Mouse (Mus musculus): Measurements from ENCODE around the gene Vsig10. TPM values are rescaled to one million over a fixed set of nuclear protein-coding genes. Genes with fewer than 3 reads are reported as not detected.

Vsig10 gene
- polyA plus RNA-seq, 1 experiment from 2014 or later: 2.2 TPM

DNA sequence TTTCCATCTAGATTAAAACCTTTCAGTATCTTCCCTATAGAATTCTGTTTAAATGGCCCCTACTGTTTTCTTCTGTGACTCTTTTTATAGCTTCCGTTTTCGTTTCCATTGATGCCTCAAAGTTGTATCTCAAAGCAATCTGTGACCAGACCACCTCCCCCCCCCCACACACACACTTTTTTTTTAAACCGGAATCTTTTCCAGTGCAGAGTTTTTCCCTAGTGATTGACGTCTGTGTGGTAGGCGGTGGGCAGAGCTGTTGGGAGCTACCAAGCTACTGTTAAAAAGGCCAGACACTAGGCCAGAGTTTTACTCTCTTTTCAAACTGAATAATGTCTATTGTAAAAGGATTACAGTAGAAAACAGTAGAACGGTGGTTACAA, 39.4 kb downstream of the Vsig10 start:
- Histone ChIP-seq H3K4me2 (peak overlapping the region; percentile 89), H3K4me1 (replicated peaks) (peaks cover 65% of the 10 kb centered on the region), H3K27me3 (0 out of 2 replicates have a peak, but pooled peaks cover 2% of the 10 kb centered on the region), H3K9ac (peak overlapping the region; percentile 99), H3K36me3 (no peaks in the 10 kb centered on the region), H3K9me3 (no peaks in the 10 kb centered on the region), H3K4me3 (peak overlapping the region; percentile 99), H3K27ac (replicated peaks) (peak overlapping the region; percentile 96)
- 3% methylated on average over 6 of the region's 6 CpGs for WGBS
- ATAC-seq (ENCODE audit: low read depth): no peak

DNA sequence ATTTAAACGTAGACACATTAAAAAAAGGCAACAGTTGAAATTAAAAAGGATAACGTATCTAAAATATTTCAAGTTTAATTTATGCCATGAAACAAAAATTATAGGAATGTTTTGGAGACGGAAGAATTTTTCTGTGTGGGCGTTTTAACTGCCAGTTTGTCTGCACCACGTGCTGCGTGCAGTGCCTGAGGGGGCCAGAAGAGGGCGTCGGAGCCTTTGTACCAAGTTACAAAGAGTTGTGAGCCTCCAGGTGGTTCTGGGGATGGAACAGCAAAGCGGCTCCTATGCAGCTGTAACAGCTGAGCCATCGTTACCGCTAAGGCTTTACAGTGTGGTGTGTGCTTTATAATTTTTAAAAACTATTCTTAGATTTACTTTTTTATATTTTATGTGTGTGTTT, 39.8 kb downstream of the Vsig10 start:
- WGBS: 39% methylated on average over 11 of the region's 11 CpGs
- H3K27me3 ChIP-seq: 0 out of 2 replicates have a peak, but pooled peaks cover 2% of the 10 kb centered on the region
- ATAC-seq (ENCODE audit: low read depth): no peak
- no peak overlapping the region for H3K9ac ChIP-seq
- no peak overlapping the region for H3K27ac ChIP-seq (replicated peaks)
- H3K4me2 ChIP-seq: peak overlapping the region; percentile 89
- H3K4me1 ChIP-seq (replicated peaks): peaks cover 70% of the 10 kb centered on the region
- H3K4me3 ChIP-seq: peak overlapping the region; percentile 99
- peaks cover 4% of the 10 kb centered on the region for H3K36me3 ChIP-seq
- H3K9me3 ChIP-seq: no peaks in the 10 kb centered on the region

DNA sequence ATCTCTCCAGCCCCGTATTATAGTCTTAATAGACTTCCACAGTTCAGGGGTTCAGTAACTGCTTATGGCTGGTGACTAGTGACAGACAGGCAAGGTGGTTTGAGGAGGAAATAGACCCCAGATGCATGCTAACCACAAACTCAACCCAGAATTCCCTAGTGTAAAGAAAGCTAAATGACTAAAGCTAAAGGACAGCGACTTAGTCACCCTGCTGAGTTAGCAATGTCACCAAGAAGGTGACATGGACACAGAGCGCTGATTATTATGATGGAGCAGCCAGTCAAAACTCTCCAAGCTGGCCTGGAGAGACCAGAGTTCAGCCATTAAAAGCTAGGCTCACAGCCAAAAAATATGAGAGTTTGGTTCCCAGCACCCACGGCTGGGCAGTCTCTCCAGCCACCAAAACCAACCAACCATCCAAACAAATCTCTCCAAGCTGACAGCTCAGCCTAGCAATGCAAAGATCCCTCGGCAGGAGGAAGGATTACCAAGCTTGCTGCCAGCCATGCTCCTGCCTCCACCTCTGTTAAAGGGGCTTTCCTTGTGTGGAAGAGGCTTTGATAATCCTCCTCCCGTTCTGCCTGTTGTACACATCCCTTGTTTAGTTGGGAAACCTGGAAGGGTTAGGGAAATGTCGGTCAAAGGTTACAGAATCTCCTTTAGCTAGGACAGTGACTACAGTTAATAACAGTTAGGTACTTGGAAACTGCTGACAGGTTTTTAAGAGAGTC, 40.8 kb downstream of the Vsig10 start:
- Histone ChIP-seq H3K27ac (replicated peaks) (no peak overlapping the region), H3K9ac (0 out of 2 replicates have a peak overlapping the region, but pooled peaks have one; percentile 18), H3K9me3 (no peaks in the 10 kb centered on the region), H3K36me3 (peaks cover 14% of the 10 kb centered on the region), H3K4me3 (no peak overlapping the region), H3K27me3 (no peaks in the 10 kb centered on the region), H3K4me1 (replicated peaks) (peaks cover 70% of the 10 kb centered on the region), H3K4me2 (peak overlapping the region; percentile 89; the same call in 1 of the 2 replicates)
- 41% methylated on average over 7 of the region's 7 CpGs for WGBS
- ATAC-seq (ENCODE audit: low read depth): no peak

DNA sequence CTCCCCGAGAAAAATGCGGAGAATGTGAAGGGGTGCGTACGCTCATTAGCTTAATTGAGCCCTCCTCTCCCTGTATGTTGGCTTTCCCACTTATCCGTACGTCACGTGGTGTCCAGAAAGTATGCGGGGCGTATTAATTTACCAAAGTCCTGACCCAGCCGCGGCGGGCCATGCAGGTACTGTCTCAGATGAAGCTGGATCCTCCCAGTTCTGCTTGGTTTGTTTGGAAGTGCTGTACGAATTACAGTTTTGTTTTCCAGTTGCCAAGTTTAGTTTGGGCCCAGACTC, 41.3 kb downstream of the Vsig10 start:
- H3K9ac ChIP-seq: no peak overlapping the region

DNA sequence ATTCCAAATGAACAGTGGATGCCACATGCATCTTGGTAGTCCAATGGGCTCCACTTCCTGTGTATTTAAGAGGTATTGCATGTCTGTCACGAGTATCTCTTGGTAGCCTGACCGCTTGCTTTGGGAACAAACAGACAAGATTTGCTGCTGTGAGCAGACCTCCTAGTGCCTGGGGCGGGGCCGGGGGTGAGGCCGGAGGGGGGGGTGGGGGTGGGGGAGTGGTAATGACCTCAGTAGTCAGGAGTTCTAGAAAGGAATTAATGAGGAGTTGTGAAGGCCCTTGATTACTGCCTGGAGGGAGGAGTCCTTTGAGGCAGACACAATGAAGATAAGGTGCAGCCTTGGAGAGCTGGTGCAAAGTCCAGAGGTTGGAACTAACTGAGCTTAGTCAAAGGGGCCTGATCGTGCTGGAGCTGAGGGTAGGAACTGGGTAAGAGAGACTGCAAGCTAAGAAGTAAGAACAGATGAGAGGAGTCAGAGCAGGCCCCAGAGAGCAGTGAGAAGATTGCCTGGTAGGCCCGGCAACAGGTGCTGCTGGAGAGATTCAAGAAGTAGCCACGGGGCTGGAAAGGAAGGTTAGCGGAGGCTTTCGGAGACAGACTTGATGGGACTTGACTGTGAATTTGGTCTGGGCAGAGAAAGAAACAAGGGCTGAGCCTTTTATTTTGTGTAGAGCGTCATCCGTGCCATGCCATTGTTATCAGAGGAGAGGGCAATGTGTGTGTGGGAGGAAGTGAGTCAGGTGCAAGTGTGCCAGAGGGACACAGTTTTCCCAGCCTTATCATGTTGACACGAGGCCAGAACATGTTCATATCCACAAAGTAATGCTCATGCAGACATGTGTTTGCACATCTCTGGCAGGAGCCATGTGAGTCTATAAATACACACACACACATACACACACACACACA, 42.0 kb downstream of the Vsig10 start:
- Histone ChIP-seq H3K36me3 (peaks cover 26% of the 10 kb centered on the region), H3K9ac (no peak overlapping the region), H3K9me3 (no peaks in the 10 kb centered on the region), H3K27ac (replicated peaks) (no peak overlapping the region), H3K4me1 (replicated peaks) (peaks cover 63% of the 10 kb centered on the region), H3K27me3 (no peaks in the 10 kb centered on the region), H3K4me2 (no peak overlapping the region), H3K4me3 (no peak overlapping the region)
- WGBS: 39% methylated on average over 13 of the region's 13 CpGs
- ATAC-seq (ENCODE audit: low read depth): no peak

More for the DNA sequence above, 41.3 kb downstream of the Vsig10 start:
- H3K36me3 ChIP-seq: peaks cover 19% of the 10 kb centered on the region
- WGBS: 61% methylated on average over 13 of the region's 13 CpGs
- no peak overlapping the region for H3K27ac ChIP-seq (replicated peaks)
- H3K9me3 ChIP-seq: no peaks in the 10 kb centered on the region
- H3K4me2 ChIP-seq: no peak overlapping the region
- no peak overlapping the region for H3K4me3 ChIP-seq
- no peak for ATAC-seq (ENCODE audit: low read depth)
- no peaks in the 10 kb centered on the region for H3K27me3 ChIP-seq
- H3K4me1 ChIP-seq (replicated peaks): peaks cover 70% of the 10 kb centered on the region

DNA sequence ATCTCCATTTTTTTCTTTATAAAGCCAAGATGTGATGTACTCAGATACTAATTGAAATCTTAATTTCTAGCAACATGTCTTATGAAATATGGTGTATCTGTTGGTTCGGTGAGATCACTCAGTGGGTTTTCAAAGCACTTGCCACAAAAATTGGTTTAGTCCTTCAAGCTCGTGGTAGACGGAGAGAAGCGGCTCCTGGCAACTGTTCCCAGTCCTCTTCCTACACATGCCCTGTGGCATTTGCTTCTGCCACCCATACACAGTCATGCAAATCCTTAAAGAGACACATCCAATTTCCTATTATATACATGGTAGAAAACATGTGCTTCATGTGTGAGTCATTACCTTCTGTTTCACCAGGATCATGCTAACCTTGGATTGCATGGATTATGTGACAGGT, 42.7 kb downstream of the Vsig10 start:
- ATAC-seq (ENCODE audit: low read depth): no peak
- H3K27ac ChIP-seq (replicated peaks): no peak overlapping the region
- no peaks in the 10 kb centered on the region for H3K9me3 ChIP-seq

DNA sequence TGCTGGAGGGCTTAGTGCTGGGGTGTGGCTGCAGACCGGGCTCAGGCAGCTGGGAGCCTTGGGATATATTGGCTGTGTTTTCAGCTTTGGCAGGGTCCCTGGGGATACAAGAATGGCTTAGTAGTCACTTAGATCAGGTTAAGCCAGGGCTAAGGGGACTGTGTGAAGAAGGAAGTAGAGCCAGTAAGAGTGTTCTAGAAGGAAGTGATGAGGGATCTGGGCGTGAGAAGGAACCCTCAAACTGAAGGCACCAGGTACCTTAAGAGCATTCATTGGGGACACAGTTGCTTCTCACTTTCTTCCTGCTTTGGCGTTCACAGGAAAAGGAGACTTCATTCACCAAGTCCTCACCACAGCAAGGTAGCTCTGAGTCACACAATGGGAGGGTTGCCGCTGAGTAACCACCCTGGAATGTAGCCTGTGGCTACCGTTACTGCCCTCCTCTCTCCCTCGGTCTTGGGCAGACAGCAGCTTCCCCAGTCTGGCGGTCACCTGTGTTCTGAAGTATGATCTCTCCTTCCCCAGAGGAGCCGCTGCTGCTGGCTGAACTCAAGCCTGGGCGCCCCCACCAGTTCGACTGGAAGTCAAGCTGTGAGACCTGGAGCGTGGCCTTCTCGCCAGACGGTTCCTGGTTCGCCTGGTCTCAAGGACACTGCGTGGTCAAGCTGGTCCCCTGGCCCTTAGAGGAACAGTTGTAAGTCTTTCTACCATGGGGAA, 44.3 kb downstream of the Vsig10 start:
- 69% methylated on average over 15 of the region's 15 CpGs for WGBS
- no peak overlapping the region for H3K4me3 ChIP-seq
- no peaks in the 10 kb centered on the region for H3K27me3 ChIP-seq
- H3K4me2 ChIP-seq: no peak overlapping the region
- peaks cover 49% of the 10 kb centered on the region for H3K36me3 ChIP-seq
- H3K27ac ChIP-seq (replicated peaks): no peak overlapping the region
- no peak overlapping the region for H3K9ac ChIP-seq
- ATAC-seq (ENCODE audit: low read depth): no peak
- H3K9me3 ChIP-seq: no peaks in the 10 kb centered on the region
- H3K4me1 ChIP-seq (replicated peaks): peaks cover 50% of the 10 kb centered on the region

More for the DNA sequence above, 42.7 kb downstream of the Vsig10 start:
- Histone ChIP-seq H3K27me3 (no peaks in the 10 kb centered on the region), H3K4me1 (replicated peaks) (peaks cover 56% of the 10 kb centered on the region), H3K4me3 (no peak overlapping the region), H3K4me2 (no peak overlapping the region), H3K36me3 (peaks cover 33% of the 10 kb centered on the region), H3K9ac (no peak overlapping the region)
- 77% methylated on average over 4 of the region's 4 CpGs for whole genome bisulfite sequencing

DNA sequence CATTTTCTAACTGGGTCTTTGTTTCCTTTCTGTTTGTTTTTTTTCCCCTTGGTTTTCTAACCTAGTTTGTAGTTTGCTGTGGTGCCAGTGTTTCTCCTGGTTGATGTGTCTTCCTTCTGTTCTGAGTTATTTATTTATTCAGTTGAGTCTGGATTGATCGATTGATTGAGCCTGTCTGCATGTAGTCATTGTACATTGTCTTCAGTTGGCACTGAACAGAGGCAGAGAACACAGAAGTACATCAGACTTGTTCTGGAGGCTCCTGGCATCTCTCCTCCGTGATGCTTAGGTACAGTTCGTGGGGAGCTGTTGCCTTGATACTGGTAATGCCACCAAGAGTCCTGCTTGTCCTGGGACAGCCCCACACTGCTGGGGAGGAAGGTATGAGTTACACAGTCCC, 45.9 kb downstream of the Vsig10 start:
- 87% methylated on average over 3 of the region's 3 CpGs for WGBS
- ATAC-seq (ENCODE audit: low read depth): no peak
- no peaks in the 10 kb centered on the region for H3K27me3 ChIP-seq
- H3K9ac ChIP-seq: no peak overlapping the region
- peaks cover 34% of the 10 kb centered on the region for H3K4me1 ChIP-seq (replicated peaks)
- no peak overlapping the region for H3K4me2 ChIP-seq
- no peak overlapping the region for H3K27ac ChIP-seq (replicated peaks)
- peaks cover 65% of the 10 kb centered on the region for H3K36me3 ChIP-seq
- H3K9me3 ChIP-seq: no peaks in the 10 kb centered on the region
- H3K4me3 ChIP-seq: no peak overlapping the region

DNA sequence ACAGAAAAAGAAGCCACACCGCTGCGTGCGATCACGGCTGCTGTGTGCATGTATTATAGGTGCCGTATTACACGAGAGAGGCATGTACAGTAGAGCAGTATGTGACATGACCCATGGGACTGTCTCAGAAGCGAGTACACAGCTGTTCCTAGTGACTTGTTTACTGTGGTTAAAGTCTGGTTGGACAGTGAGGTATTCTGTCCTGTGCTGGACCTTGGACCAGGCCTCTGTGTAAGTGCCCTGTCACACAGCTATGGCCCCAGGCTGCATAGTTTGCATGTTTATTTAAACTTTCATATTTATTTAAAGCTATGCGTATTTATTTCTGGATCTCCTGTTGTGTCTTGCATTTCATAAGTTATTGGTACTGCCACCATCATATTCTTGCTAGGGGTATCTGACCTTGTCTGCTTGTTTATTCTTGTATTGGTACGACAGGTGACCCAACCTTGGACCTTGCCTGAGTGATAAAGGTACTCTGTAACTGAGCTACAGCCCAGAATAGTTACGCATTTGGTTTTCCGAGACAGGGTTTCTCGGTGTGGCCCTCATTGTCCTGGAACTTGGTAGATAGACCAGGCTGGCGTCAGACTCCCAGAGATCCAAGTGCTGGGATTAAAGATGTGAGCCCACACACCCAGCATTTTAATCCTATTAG, 47.1 kb downstream of the Vsig10 start:
- Histone ChIP-seq H3K27me3 (no peaks in the 10 kb centered on the region), H3K4me3 (no peak overlapping the region), H3K36me3 (peaks cover 77% of the 10 kb centered on the region), H3K4me1 (replicated peaks) (peaks cover 22% of the 10 kb centered on the region), H3K9ac (no peak overlapping the region), H3K9me3 (no peaks in the 10 kb centered on the region), H3K4me2 (no peak overlapping the region), H3K27ac (replicated peaks) (no peak overlapping the region)
- no peak for ATAC-seq (ENCODE audit: low read depth)
- 89% methylated on average over 13 of the region's 13 CpGs for WGBS

DNA sequence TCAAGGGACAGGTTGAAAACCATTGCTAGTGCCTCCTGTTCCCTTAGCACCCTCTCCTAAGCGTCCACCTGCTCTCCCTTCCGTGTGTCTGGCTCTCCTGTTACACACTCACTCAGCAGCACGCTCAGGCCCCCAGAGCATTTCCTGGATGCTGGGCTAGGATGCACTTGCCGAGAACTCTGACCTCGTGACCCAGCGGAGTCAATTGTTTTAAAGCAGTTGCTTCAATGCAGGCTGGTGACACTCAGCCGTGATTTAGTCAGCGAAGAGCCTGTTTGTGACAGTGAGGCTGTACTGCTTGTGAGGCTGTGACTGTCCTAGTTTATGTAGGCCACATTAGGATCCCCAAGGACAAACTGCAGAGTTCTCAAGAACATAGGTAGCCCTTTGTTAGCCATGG, 48.3 kb downstream of the Vsig10 start:
- no peak for ATAC-seq (ENCODE audit: low read depth)
- Histone ChIP-seq H3K4me1 (replicated peaks) (peaks cover 14% of the 10 kb centered on the region), H3K27ac (replicated peaks) (no peak overlapping the region), H3K9me3 (no peaks in the 10 kb centered on the region), H3K27me3 (no peaks in the 10 kb centered on the region), H3K9ac (no peak overlapping the region), H3K36me3 (peaks cover 89% of the 10 kb centered on the region), H3K4me3 (no peak overlapping the region), H3K4me2 (no peak overlapping the region)
- 19% methylated on average over 8 of the region's 8 CpGs for WGBS

DNA sequence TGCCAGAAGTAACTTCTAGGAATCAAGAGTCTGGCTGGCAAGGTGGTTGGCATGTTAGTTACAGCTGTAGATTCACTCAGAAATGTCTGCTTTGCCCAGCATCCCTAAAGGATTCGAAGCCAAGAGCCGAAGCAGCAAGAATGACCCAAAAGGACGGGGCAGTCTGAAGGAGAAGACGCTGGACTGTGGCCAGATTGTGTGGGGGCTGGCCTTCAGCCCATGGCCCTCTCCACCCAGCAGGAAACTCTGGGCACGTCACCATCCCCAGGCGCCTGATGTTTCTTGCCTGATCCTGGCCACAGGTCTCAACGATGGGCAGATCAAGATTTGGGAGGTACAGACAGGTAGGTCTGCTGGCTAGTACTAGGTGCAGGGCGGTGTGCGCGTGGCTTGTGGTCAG, 51.7 kb downstream of the Vsig10 start:
- Histone ChIP-seq H3K4me3 (no peak overlapping the region), H3K9ac (no peak overlapping the region), H3K4me2 (no peak overlapping the region), H3K27me3 (no peaks in the 10 kb centered on the region), H3K9me3 (no peaks in the 10 kb centered on the region), H3K36me3 (peaks cover 100% of the 10 kb centered on the region), H3K27ac (replicated peaks) (no peak overlapping the region), H3K4me1 (replicated peaks) (no peaks in the 10 kb centered on the region)
- ATAC-seq (ENCODE audit: low read depth): no peak
- WGBS: 94% methylated on average over 10 of the region's 10 CpGs

All from neural tube, embryonic 13.5 days (tissue).